Mouse (Mus musculus) embryonic fibroblast, embryonic 13.5 days (primary cell): Measurements from ENCODE around the gene Nme3.

Experiments used
- CTCF ChIP-seq: IDR thresholded peaks from 2 replicates; pipeline ENCODE4 v1.5.1; 2011; ENCODE audit warnings: mild to moderate bottlenecking, control low read depth, low read length, moderate library complexity, borderline replicate concordance; ENCODE audit not compliant: insufficient read depth
- POLR2A ChIP-seq: IDR thresholded peaks from 2 replicates; pipeline ENCODE4 v1.6.1; 2011; ENCODE audit warnings: low read depth, mild to moderate bottlenecking, control low read depth, low read length, moderate library complexity

DNA sequence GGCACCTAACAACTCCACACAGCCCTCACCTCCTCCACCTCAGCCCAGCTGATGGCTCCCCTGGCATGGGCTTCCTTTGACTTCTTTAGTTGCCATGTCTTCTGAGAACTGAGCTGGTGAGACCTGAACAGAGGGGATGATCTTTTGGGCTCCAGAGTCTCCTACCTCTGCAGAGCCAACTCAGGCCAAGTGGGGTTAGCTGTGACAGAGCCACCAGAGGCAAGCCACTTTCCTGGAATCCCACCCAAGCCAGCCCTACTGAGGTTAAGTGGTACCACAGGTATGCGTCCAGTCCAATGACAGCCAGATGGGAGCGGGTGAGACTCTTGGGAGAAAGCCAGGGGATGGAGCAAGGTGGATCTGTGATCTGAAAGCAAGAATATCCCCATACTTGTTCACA lies 3.0 kb upstream of the Nme3 start:
- no peak for TF ChIP-seq CTCF
- no peak for TF ChIP-seq POLR2A
